Mouse (Mus musculus) splenic B cell, adult 2 months (primary cell): Measurements from ENCODE around the gene Mri1.
A peak's percentile ranks its signal among the peaks of the same experiment; 100 is the strongest.

ENCODE experiments used
- DNase-seq: peaks from one replicate; pipeline ENCODE4 v3.0.0-alpha.2; 2011; ENCODE audit warnings: low read depth, low spot score
- H3K27me3 ChIP-seq: 2 replicates; pipeline ENCODE4 v1.6.1; 2012; ENCODE audit warnings: mild to moderate bottlenecking, low read length, moderate library complexity, mixed read lengths; ENCODE audit not compliant: control insufficient read depth, poor library complexity, insufficient read depth, severe bottlenecking
- H3K36me3 ChIP-seq: 2 replicates; pipeline ENCODE4 v1.6.1; 2012; ENCODE audit warnings: mild to moderate bottlenecking, low read length, moderate library complexity, mixed read lengths; ENCODE audit not compliant: control insufficient read depth, poor library complexity, insufficient read depth, severe bottlenecking

Gene Mri1

DNA sequence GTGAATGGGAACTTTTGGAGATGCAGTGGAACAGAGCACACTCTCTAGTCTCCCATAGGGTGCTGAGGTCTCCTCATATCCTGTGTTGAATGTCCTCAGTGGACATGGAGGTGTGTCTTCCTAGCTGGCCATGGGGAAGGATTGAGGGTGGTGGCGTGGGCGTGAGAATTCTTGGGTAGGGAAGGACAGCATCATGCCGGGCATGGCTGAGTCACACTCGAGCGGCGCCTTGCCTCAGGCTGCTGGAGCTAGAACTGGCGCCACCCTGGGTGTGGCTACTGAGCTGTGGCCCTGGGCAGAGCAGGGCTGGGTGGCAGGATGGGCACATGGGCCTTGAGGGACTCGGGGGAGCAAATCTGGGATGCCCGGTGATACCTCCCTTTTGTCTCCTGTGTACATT, 54.7 kb downstream of the Mri1 start:
- Histone ChIP-seq H3K36me3 (no peaks in the 10 kb centered on the region), H3K27me3 (no peaks in the 10 kb centered on the region)
- peak; percentile 61 for DNase-seq

- peak; percentile 78 for DNase-seq
- H3K36me3 ChIP-seq: no peaks in the 10 kb centered on the region
- H3K27me3 ChIP-seq: no peaks in the 10 kb centered on the region; the same call in 1 of the 2 replicates
Measured at GRCm38 (mm10) chr8:84201545-84202245, 55.4 kb downstream of the Mri1 start.

DNA sequence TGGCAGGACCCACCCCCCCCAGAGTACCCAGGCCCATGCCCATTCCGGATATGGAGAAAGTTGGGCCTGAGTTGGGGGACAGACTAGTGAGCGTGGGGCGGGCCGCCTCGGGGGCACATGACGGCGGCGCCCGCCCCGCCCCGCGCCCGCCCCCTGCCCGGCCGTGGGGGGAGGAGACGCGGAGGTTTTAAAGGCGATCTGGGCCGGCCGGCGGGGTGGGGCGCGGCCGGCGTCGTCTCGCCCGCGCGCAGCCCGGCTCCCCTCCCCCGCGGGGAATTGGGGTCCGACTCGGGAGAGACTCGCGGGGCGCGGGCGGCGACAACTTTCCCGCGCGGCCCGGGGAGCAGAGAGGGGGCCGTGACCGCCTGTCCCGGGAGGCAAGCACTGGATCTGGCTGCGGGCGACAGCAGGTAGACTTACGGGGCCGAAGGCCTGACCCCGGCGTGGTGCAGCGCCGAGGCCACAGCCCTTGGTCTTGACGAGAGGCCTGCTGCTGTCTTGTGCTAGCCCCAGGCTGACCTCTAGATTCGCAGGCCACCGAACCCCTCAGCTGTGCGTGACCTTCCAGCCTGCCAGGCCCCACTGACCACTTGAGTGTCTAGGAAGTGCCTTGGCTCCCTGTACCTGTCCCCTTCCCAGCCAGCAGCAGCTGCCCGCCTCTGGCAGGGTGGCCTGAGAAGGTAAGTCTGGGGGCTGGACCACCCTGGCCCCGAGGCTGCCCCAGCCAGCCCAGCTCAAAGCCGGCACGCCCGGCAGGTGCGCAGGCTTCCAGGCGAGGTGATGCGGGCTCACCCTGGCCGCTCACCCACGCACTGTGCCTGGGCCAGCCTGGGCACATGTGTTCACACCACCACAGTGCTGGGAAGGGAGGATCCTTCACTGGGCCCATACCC, 56.2 kb downstream of the Mri1 start:
- peak; percentile 82 for DNase-seq
- H3K36me3 ChIP-seq: no peaks in the 10 kb centered on the region
- no peaks in the 10 kb centered on the region; the same call in 1 of the 2 replicates for H3K27me3 ChIP-seq

- no peak for DNase-seq
- Histone ChIP-seq H3K36me3 (no peaks in the 10 kb centered on the region), H3K27me3 (no peaks in the 10 kb centered on the region; the same call in 1 of the 2 replicates)
Measured at GRCm38 (mm10) chr8:84200126-84200555, 57.0 kb downstream of the Mri1 start.
